Mouse (Mus musculus) heart, postnatal 14 days (tissue): ENCODE data around the gene Narfl. TPM values are rescaled to one million over a fixed set of nuclear protein-coding genes. Genes with fewer than 3 reads are reported as not detected.

Source experiments
- DNase-seq, 2 experiments: peaks; one replicate each; pipeline ENCODE4 v3.0.0; 2021 to 2022
- intact Hi-C: fragments of 180-260 bp; cut with DNase I; formaldehyde crosslinking; loops from one replicate; pipeline ENCODE4 v1.15.1; 2025
- total RNA-seq, 2 experiments: library from RNA; stranded (reverse); gene quantifications; 2 replicates each; pipeline ENCODE4 v1.2.3; 2021

The Narfl gene
- total RNA-seq, 2 experiments from 2014 or later = 44.8 TPM

DNA sequence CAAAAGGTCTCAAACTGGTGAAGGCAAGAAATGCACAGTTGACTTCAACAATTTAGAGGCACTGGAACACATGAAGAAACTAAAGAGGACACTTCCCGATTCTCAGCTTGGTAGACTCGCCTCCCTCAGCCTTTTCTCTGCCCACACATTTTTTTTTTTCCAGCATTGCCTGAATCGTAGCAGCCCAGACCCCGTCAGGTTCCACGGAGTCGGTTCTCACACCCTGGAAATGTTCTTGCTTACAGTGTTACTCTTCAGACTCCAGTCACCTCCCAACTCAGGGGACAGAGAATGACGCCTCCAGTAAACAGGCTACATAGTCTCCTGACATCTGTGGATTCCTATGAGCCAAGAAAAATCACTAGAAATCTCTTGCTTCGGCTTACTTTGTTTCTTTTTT lies 13.4 kb upstream of the Narfl start:
- intact Hi-C loops = no loop called here
- DNase-seq = no peak

DNA sequence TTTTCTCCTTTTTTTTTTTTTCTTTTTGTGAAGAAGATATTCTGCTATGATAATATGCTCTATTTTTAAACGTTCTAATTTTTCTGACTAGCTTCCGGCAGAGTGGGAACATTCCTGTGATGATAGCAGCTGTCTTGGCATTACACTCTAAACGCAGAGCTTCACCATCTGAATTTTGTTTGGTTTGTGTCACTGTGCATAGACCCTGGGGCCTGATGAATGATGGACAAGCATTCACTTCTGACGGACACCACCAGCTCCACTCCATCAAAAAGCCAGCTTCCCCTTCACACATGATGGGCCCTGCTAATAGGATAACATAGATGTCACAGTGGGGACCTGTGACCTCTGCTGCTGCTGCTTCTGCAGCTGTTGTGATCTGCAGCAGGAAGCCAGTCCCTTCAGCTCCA lies 12.0 kb upstream of the Narfl start:
- no peak for DNase-seq
- intact Hi-C loops = no loop called here

DNA sequence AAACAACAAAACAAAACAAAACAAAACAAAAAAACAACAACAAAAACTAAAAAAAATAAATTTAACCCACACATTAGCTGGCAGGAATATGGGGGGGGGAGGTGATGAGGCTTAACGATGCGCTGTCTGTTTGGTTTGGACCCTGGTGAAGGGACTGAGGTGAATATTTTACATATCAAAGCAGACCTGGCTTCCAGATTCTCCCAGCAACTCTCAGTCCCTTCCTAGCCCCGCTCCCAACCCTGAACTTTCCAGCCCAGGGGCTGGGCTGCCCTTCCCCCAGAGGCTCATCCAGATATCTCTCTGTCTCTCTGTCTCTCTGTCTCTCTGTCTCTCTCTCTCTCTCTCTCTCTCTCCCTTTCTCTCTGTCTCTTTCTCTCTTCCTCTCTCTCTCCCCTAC lies 11.0 kb upstream of the Narfl start:
- DNase-seq = no peak
- intact Hi-C loops = no loop called here

DNA sequence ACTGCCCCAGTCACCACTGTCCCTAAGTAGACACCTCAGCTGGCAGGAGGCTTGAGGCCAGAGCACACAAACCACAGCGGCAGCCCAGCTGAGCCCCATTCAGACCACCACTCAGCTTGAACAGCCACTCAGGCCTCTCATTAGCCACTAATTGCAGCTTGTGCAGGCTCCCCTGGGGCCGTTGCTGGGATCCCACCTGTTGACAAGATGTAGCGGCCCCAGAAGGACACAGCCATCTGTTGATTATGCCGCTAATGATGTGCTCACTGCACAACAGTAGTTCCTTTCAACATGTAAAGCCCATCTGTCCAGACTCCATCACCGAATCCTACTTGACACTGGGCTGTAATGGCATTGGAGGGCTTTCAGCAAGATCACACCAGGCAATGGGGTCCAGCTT lies 7.7 kb upstream of the Narfl start:
- intact Hi-C loops = no loop called here
- no peak for DNase-seq

DNA sequence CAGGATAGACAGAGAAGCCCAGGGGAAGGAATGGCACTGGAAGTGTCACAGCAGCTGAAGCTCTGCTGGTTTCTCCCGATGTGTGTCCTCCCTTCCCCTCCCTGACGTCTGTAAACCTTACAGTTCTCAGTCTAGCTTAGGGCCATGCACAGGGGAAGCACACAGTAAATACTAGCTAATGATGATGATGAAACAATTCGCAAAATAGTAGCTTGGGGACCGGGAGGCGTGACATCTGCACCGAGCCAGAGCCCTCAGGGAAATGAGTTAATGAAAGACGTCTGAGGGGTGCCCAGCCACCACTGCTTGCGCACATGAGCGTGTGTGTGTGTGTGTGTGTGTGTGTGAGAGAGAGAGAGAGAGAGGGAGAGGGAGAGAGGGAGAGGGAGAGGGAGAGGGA lies 4.2 kb upstream of the Narfl start:
- DNase-seq = no peak
- intact Hi-C loops = no loop called here

DNA sequence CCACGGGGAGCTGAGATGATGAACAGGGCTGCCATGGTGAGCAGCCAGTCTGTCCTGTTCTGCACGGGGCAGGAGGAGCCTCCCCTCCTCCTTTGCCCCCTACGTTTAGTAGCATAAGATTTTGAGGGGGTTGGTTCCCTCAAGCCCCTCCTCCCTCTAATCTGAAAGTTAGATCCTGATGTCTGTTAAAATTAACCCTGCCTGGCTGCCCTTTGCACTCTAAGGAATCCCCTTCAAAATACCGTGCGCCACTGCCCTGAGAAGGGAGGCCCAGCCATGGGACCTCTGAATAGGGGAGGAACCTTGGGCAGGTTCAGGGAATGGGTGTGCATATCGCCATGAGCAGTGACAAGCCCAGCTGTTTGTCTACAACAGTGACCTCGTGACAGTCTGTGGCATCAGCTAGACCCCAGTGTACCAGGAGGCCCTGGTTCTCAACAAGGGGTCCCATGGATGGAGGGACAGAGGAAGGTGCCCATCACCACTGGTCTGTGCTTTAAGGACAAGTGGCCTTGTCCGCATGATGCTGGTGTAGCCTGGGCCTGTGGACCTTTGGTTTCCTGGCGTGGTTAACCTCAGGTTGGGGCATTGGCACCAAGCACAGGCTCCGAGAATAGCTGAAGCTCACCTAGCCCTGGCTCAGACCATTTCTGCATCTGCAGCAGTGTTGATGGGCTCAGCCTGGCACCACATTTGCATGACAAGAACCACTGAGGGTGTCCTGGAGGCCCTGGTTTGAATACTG lies 1.9 kb downstream of the Narfl start:
- intact Hi-C loops = no loop called here
- no peak for DNase-seq

DNA sequence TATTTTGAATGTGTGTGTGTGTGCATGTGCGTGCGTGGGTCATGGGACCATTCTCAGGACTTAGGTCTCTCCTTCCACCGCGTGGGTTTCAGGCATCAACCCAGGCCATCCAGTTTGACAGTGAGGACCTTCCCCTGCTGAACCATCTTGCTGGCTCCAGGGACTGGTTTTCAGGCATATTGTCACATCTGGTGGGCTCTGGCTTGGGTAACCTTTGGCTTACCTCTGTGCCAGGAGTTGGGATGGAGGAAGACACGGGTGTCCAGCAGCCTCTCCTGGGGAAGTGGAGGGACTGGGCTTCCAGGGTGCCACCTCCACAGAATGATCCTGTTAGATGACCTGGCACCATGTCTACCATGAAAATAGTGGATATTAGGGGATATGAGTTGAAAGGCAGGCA lies 4.4 kb downstream of the Narfl start:
- intact Hi-C loops = no loop called here

DNA sequence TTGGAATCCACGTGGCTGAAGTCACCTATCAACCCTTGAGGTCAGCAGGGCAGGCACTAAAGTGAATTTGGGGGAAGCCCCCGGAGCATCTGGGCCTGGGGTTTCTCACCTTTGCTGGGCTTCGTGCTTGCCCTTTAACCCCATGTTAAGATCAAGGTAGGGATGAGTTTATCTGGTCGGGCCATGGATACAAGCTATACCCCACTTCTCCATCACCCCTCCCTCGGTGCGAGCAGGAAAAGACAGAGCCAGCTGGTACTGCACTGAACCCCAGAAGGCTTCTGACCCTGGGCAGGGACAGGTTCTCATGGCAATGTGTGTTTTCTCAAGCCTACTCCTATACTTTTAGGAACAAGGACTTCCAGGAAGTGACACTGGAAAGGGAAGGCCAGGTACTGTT lies 7.8 kb downstream of the Narfl start:
- DNase-seq = no peak
- intact Hi-C loops = no loop called here

More for the DNA sequence above, 4.4 kb downstream of the Narfl start:
- no peak for DNase-seq

DNA sequence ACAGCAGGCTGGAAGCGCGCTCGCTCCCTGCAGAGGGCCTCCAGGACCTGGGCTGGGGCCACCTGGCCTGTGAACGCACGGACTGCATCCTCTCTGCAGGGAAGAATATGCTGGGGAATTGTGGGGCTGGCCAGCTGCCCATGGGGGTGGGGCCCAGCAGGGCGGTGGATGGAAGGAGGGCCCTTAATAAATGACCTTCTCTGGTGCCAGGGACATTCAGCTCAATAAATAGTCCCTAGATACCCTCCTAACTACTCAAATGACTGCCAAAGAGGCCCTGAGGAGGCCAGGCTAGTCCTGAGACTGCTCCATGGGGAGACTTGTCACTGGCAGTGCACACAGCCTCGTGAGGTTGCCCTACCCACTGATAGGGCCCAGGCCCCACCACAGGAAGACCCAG lies 9.5 kb downstream of the Narfl start:
- intact Hi-C loops = no loop called here
- peak; percentile 57 to 69 for DNase-seq

DNA sequence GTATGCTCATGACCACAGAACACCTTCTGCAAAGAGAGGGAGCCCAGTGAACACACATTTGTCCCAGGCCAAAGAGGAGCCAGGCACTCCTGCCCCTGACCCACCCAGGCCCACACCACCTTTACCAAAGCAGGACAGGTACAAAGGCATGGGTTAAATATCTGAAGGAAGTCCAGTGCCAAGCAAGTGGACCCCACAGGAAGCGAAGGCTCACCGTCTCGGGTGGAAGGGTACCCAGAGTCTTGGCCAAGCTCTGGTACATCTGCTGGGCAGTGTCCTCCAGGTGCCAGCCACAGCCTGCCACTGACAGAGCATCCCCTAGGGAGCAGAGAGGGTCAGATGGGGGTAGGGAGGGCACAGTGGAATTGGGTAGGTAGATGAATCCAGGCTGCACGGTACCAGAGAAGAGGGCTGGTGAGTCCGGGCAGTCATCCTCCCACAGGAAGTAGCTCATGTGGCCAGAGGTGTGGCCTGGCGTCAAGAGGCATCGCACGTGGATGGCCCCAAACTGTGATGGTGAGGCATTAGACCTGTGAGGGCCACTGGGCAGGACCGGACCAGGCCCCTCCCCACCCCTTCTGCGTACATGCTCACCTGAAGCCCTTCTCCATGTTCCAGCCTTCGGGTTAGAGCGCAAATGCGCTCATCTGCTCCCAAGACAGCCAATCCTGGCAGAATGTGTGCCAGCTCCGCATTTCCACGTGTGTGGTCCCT lies 10.4 kb downstream of the Narfl start:
- intact Hi-C loops = no loop called here
- no peak for DNase-seq

DNA sequence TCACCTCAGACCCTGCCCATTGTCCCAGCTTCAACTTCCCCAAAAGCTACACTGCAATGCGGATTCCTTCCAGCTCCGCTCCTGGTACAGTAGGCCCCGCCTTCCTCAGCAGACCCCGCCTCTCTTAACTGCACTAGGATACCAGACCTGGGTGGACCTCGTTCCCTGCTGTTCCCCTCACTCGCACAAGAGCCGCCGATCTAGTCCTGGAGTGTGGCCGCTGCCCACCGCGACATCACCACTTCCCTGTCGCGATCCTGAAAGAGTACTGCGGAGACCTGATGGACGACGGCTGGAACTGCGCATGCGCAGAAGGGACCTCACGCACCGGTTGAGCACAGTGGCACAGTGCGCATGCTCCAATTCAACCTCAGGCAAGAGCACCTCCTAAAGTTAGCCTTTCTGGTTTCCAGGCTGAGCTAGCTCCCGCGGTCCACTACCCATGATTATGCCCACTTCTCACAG lies 11.7 kb downstream of the Narfl start, which contains the start of gene Haghl:
Haghl (minus strand) TSS at position 393 of the 465 bp plus-strand sequence.
- intact Hi-C loops = no loop called here
- peak; percentile 95 to 96 for DNase-seq

DNA sequence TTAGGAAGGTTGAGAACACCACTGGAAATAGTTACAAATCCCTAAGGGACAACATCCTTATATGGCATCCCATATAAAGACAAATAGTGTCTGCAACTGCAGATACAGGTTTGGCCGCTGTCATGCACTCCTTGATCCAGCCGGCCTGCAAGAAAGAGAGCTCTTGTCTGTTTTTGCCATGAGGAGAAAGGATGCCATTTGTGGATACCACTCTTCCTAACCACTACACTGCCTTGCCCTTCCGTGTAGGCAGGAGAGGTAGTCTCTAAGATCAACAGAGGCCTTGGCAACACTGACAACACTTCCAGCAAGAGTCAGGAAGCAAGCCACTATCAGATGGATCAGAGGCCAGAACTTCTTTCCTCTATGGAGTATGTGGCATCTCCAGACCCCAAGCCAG lies 12.7 kb downstream of the Narfl start, which contains the start of gene Ccdc78:
Ccdc78 (plus strand) TSS at position 301 of the 400 bp plus-strand sequence.
- intact Hi-C loops = no loop called here
- DNase-seq = no peak

DNA sequence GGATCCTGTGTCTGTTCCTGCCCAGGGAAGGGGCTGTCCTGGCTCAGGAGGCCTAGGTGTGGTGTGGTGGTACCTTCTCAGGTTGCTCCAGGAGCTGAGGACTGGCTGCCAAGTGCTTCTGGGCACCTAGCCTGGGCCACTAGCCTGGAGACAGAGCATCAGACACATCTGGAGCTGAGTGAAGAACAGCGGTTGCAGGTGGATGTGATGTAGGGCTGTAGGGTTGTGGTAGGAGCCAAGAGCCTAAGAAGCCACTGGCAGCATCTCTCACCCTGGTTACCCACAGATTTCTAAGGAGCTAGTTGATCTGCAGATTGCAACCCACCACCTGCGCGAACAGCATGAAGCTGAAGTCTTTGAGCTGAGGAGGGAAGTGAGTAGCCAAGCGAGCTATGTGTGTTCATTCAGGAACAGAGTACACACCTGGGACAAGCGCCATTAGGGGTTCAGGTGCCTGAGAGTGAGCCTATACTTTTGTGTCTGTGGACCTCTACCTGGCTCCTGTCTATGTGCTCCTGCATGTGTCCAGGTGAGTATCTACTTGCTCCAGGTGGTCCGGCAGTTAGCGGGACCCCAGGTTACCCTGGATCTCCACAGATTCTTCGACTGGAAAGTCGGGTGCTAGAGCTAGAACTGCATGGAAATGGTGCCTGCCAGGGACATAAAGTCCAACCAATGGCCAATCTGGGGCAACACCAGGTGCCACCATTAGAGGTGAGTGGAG lies 13.4 kb downstream of the Narfl start:
- no peak for DNase-seq
- intact Hi-C loops = no loop called here

DNA sequence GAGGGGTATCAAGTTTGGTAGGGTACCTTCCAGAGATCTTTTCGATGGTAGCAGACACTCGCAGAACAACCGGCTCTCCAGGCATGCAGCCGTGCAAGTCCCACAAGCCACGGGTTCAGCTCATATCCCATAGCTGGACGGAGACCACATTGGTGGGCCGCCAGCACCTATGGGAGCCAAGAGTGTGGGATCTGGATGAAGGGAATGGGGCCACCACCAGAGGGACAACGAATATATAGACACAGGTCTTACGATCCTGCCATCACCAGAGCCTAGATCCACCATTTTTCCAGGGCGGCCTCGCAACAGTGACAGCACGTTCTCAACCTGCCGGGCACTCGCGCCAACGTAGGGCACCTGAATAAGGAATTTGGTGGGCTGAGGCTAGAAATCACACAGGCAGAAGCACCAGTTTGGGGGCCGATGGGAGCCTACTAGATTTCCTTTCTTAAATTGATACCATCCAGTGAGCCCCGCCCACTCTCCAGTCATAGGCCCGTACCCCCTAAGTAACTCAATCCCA lies 17.8 kb downstream of the Narfl start:
- intact Hi-C loops = no loop called here

DNA sequence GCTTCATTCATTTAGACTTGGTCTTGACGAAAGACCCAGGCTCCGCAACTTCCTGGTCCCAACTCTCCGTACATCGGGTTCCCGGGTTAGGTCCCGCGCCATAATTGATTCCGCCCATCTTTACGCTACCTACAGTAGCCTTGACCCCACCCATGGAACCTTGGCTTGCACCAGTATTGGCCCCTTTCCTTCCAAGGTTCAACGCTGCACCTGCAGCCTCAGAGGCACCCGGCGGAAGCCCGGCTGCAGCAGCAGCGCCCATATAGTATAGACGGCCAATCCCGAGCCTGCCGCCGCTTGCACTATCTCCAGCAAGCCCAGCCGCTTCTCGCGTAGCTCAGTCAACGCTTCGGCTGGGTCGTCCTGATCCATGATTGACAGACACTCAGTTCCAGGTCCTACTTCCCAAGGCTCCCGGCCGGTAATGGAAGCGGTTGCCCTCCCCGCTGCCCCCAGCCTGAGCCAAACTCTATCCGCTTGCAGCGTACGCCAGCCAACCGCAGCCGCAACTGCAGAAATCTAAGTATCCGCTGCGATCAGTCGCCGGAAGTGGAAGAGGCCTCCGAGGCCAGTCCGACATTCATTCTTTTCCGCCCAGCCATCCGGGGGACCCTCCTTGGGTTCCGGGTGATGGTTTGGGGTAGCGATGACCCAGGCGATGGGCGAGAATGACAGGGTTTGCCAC lies 18.4 kb downstream of the Narfl start:
- intact Hi-C loops = no loop called here

More for the DNA sequence above, 17.8 kb downstream of the Narfl start:
- DNase-seq = no peak

DNA sequence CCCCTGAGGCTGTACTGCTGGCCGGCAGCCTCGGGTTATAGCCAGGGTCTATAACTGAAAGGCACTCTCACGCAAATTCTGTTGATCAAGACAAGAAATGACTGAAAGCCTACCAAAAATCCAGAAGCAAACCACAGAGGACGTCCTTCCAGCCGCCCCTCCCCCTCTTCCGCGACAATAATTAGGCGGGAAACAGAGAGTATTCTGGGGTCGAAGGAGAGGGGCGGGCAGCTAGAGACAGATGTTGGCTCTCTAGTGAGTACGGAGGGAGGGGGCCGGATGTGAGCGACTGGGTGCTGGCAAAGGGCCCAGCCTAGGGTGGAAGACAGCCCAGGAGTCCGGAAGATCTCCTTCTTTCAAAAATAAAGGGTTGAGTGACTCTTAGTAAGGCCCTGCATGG lies 19.0 kb downstream of the Narfl start, which contains the start of gene Fam173a:
Fam173a (minus strand) TSS at position 287 of the 400 bp plus-strand sequence.
- peak; percentile 84 to 85 for DNase-seq
- intact Hi-C loops = no loop called here

More for the DNA sequence above, 18.4 kb downstream of the Narfl start:
- peak; percentile 84 to 90 for DNase-seq

DNA sequence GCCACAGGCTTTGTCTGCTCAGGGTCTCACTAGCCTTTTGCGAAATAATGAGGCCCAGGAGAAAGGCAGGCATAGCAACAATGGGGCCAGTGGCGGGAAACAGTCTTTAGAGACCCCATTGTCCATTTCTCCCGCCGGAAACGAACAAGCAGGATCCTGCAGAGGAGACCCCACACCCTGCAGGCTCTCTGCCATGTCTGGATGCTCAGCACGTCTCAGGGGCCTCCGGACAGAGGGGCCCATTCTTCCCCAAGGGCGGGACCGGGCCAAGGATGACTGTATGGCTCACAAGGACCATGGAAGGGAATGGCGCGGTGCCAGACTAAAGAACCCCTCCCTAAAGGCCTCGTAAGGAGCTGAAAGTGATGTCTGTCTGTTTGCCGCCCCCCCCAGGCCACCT lies 20.6 kb downstream of the Narfl start:
- no peak for DNase-seq
- intact Hi-C loops = no loop called here

DNA sequence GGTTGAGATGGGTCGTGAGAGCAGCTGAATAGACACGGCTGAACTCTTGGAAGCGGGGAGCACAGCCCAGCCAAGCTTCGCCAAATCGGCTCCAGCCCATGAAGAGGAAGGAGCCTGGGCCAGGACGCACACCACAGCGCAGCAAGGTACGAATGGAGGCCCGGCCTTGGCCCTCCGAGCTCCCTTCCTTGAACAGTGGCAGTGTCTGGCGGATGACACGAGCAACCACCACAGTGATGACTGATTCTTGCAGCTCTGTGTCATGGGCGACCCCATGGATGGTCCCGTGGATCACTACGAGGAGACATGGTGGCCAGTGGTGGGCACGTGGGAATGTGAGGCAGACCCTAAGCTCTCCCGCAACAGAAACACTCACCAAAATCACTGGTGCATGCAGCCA lies 21.4 kb downstream of the Narfl start:
- intact Hi-C loops = no loop called here

DNA sequence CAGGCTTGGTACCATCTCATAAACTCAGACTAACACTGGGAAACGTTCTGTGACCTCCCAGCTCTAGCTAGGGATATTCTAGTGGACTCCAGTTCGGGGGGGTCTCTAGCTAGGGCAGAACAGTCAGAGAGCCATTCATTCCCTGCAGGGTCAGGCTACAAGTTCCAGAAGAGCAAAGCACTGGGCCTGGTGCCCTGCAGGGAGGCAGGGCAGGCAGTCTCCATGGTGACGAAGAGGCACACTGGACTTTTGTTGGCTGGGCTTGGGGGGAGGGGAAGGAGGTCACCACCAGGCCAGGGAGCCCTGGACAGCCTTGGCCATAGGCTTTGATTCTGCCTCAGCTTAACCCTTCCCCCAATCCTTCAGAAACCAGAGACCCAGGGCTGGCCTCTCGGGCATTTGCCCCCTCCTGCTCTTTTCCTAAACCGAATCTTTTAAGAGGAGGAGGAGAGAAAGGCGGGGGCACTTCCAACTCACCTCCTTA lies 22.1 kb downstream of the Narfl start, which contains the start of gene AC134908.4:
AC134908.4 (minus strand) TSS at position 51 of the 484 bp plus-strand sequence.
- no peak for DNase-seq
- intact Hi-C loops = no loop called here

More for the DNA sequence above, 21.4 kb downstream of the Narfl start:
- no peak for DNase-seq
